Mouse (Mus musculus): ENCODE data around the gene Gpd1.
"Not testable (repeated sequence)": the region's sequence is repeated elsewhere in the genome, so short reads cannot be mapped to it uniquely, and the experiment has no call there.

Gene Gpd1

DNA sequence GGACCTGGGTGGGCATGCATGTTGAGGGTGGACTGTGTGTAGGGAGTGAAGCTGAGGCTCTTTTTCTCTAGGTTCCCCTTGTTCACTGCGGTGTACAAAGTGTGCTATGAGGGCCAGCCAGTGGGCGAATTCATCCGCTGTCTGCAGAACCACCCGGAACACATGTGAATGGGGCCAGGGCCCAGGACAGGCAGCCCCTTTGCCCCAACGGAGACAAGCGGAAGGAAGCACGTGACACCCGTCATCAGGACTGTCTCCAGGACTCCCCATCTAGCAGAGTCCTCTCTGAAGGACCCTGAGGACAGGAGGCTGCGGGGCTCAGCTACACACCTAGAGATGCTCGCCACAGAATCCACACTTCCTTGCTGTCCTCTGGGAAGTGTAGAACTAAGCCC is 5.8 kb downstream of the Gpd1 start:
- no peak for DNase-seq

GRCm38 (mm10) chr15:99723515-99724291 is 6.4 kb downstream of the Gpd1 start:
- peak; percentile 78 for DNase-seq

GRCm38 (mm10) chr15:99724292-99725021 is 7.1 kb downstream of the Gpd1 start:
- peak; percentile 91 for DNase-seq

DNA sequence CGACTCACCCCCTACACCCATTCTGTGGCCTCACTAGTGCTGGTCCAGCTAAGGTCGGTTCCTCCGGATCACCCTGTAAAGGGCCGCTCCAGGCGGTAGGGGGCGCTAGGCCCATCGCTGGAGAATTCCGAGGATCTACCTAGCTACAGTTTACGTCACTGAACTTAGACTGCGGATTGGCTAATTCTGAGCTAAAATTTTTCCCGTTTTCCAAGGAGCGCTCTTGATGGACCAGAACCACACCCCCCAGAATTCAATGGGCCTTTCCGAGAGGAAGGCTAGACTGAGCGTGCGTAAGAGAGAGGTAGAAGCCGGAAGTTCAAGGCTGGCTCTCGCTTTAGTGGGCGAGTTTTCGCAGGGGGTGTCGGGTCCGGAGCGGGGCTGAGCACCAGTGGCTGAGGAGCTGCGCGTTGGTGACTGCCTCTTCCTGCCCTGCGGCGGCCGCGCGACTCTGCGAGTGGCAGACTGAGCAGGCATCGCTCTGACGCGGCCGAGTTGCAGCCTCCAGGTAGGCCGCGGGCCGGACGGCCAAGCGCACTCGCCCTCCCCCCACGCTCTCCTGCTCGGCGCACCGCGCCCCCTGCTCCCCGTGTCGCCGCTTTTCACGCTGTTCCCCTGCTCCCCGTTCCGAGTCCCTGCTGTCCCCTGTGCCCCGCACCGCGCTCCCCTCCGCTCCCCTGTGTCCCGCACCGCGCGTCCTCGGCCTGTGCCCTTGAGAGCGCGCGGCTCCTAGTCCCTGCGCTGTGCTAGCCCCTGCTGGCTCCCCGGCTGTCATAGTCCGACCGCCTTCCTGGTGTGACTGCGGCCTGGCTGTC is 8.2 kb downstream of the Gpd1 start, which contains the start of gene Cox14:
TSS of gene Cox14 (plus strand) at position 278 of the 815 bp plus-strand sequence.
- DNase-seq: peak; percentile 98

DNA sequence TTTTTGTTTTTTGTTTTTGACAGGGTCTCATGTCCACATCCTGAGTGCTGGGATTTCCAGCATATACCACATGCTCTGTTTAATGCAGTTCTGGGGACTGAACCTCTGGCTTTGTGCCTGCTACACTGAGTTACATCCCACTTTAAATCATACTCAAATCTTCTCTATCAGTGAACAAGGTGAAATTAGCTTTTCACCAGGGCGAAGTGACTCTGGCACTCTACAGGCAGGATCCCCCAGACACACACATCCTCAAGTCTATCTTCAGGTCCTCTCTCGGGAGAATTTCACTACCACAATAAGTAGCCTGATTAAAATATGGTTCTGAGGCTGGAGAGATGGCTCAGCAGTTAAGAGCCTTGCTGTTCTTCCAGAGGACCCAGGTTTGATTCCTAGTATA is 9.2 kb downstream of the Gpd1 start:
- DNase-seq: no peak

DNA sequence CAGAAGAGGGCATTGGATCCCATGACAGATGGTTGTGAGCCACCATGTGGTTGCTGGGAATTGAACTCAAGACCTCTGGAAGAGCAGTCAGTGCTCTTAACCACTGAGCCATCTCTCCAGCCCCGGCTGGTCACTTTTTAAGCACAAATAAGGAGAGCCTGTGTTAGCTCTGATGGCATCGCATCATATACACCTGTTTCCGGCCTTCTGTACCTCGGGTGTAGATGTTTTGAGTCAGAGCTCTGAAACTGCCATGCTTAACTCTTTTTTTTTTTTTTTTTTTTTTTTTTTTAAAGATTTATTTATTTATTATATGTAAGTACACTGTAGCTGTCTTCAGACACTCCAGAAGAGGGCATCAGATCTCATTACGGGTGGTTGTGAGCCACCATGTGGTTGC is 9.7 kb downstream of the Gpd1 start:
- DNase-seq: not testable (repeated sequence)

DNA sequence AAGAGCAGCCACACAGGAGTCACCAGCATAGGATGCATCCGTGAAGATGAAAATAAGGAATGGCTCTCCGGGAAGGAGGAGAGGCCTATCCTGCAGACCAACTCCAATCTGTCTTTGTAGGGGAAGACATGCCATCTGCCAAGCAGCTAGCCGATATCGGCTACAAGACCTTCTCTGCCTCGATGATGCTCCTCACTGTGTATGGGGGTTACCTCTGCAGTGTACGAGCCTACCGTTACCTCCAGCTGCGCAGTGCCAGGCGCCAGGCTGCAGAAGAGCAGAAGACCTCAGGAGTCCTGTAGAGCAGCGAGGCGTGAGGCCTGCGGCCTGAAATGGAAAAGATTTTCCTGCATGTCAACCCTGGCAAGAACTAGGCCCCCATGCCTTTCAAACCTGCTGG is 10.2 kb downstream of the Gpd1 start:
- no peak for DNase-seq

- no peak for DNase-seq
These were observed 10.9 kb downstream of the Gpd1 start for GRCm38 (mm10) chr15:99728211-99728610.

DNA sequence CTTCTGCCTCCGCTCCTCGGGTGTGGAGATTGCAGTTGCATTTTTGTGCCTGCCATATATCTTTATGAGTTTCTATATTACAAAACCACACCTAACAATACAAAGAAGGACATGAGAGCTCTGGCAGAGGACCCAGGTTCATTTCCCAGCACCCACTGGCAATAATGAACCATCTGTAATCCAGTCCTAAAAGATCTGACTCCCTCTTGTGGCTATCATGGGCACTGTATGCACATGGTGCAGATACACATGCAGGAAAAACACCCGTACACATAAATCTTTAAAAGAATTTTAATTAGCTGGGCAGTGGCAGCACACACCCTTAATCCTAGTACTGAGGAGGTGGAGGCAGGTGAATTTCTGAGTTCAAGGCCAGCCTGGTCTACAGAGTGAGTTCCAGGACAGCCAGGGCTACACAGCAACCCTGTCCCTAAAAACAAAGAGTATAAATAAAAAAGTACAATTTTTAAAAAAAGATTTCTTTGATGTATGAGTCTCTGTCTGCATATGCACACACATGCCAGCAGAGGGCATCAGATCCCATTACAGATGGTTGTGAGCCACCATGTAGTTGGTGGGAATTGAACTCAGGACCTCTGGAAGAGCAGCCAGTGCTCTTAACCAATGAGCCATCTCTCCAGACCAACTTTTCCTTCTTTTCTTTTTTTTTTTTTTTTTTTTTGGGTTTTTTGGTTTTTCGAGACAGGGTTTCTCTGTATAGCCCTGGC is 11.9 kb downstream of the Gpd1 start:
- no peak for DNase-seq

DNA sequence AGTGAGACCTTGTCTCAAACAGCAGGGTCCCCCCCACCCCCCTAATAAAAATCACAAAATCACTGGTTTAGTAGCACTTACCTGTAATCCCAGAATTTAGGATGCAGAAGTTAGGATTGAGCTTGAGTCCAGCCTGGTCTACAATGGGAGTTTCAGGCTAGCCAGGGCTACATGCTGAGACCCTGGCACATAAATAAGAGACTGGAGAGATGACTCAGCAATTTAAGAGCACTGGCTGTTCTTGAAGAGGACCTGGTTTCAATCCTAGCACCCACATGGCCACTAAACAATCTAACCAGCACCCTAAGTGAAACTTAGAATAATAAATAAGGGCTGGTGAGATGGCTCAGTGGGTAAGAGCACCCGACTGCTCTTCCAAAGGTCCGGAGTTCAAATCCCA is 13.9 kb downstream of the Gpd1 start:
- no peak for DNase-seq

GRCm38 (mm10) chr15:99731678-99732077 is 14.4 kb downstream of the Gpd1 start:
- DNase-seq: no peak

GRCm38 (mm10) chr15:99733186-99733585 is 15.9 kb downstream of the Gpd1 start:
- no peak for DNase-seq

DNA sequence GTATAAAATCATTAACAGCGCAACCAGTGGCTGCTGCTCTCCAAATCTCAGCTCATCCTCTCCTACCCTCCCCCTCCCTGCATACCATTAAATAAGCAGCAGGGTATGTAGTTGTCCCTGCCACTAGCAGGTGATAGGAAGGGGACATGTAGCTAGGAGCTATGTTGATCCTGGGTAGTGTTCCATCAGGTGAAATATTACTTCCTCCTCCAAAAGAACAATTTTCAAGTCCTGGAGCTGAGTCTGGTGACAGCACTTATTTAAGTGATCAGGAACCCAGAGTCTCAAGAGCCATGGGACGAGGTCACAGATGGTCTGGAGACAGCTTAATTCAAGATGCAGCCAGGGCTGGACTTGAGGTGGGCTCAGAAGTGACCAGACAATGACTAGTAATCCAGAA is 18.3 kb downstream of the Gpd1 start:
- DNase-seq: peak; percentile 100

GRCm38 (mm10) chr15:99736675-99737074 is 19.4 kb downstream of the Gpd1 start:
- no peak for DNase-seq

DNA sequence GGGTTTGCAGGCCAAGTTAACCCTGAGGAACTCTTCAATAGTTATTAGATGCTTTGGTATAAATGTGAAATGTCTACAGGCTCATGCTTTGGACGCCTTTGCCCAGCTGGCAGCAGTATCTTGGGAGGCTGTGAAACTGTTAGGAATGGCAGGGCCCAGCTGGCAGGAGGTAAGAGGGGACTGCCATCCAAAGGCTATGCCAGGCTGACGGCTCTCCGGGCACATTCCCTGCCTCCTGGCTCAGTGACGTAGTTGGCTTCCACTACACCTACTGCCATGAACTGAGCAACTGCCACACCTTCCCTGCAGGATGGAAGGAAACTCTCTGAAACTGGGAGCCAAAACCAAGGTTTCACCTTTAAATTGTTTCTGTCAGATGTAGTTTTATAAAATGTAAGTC is 22.9 kb downstream of the Gpd1 start:
- no peak for DNase-seq

- no peak for DNase-seq
These were observed 36.9 kb downstream of the Gpd1 start for GRCm38 (mm10) chr15:99754204-99754603.

- DNase-seq: no peak
These were observed 50.2 kb downstream of the Gpd1 start for GRCm38 (mm10) chr15:99767467-99767866.

GRCm38 (mm10) chr15:99768761-99769160 is 51.4 kb downstream of the Gpd1 start:
- peak; percentile 20 for DNase-seq

- no peak for DNase-seq
These were observed 53.7 kb downstream of the Gpd1 start for GRCm38 (mm10) chr15:99771004-99771500.

DNA sequence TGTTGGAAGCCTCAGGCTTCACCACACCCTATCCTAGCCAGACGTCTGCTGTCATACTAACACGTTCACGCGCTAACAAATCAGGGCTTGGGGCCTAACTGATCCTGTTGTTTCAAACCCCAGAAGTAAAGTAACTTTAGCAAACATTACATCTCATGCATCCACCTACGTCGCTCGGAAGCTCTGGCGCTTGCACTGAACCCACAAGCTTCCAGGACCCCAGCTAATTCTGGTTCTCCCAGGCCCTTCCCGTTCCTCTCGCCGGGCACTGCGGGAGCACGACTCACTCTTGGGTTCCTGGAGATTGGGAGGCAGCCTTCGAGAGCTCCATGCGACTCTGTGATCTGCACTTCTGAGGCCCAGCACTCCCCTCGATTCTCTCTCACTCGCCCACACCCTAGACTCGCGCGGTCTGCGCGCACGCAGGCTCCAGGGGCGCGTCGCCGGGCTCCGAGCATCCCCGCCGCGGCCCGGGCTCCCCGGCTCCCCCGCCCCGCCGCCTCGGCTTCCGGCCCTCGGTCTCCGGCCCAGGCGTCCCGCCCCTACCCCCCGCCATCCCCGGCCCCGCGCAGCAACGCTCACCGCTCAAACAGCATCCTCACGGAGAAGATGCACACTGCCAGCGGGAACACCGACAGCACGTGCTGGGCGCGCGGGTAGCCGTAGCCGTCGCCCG is 54.4 kb downstream of the Gpd1 start:
- DNase-seq: peak; percentile 20

- DNase-seq: peak; percentile 93
These were observed 55.1 kb downstream of the Gpd1 start for GRCm38 (mm10) chr15:99772277-99772880.

DNA sequence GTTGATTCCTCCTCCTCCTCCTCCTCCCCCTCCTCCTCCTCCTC is 55.4 kb downstream of the Gpd1 start, which contains the start of gene Cers5:
TSS of gene Cers5 (minus strand) at position 5 of the 44 bp plus-strand sequence.
- DNase-seq: not testable (repeated sequence)
